Mouse (Mus musculus): ENCODE data around the gene Oip5.

Gene Oip5

GRCm38 (mm10) chr2:119587383-119587782 is 30.9 kb downstream of the Oip5 start:
- peak; percentile 22 to 54 for DNase-seq (ENCODE audit: low spot score in 2 of 2)

- DNase-seq (ENCODE audit: low spot score in 2 of 2), result no peak
These were observed 34.0 kb downstream of the Oip5 start for GRCm38 (mm10) chr2:119584282-119584681.

GRCm38 (mm10) chr2:119583439-119583838 is 34.8 kb downstream of the Oip5 start:
- DNase-seq (ENCODE audit: low spot score in 2 of 2), result no peak

GRCm38 (mm10) chr2:119581571-119581970 is 36.7 kb downstream of the Oip5 start:
- no peak for DNase-seq (ENCODE audit: low spot score in 2 of 2)

- no peak for DNase-seq (ENCODE audit: low spot score in 2 of 2)
These were observed 45.8 kb downstream of the Oip5 start for GRCm38 (mm10) chr2:119572471-119572870.

GRCm38 (mm10) chr2:119566182-119566855 is 52.0 kb downstream of the Oip5 start:
- DNase-seq (ENCODE audit: low spot score in 2 of 2), result no peak

GRCm38 (mm10) chr2:119565284-119565683 is 53.0 kb downstream of the Oip5 start:
- DNase-seq (ENCODE audit: low spot score in 2 of 2), result no peak

GRCm38 (mm10) chr2:119561794-119562193 is 56.5 kb downstream of the Oip5 start:
- no peak for DNase-seq (ENCODE audit: low spot score in 2 of 2)
